Mouse (Mus musculus): ENCODE measurements at regions not wholly inside any gene's neighbourhood (a gene's known extent, or its start where the extent isn't known, plus 50 kb on each side); places are given as distances from the start of the nearest gene placed in this dataset.
A peak's percentile ranks its signal among the peaks of the same experiment; 100 is the strongest.

GRCm38 (mm10) chr7:74974448-74974847, 334.6 kb downstream of the Sv2b start:
- Histone ChIP-seq H3K4me1 (no peaks in the 10 kb centered on the region), H3K27ac (replicated peaks) (no peak overlapping the region), H3K4me2 (replicated peaks) (no peak overlapping the region), H3K9ac (replicated peaks) (no peak overlapping the region), H3K9me3 (no peaks in the 10 kb centered on the region), H3K4me3 (no peak overlapping the region), H3K27me3 (no peaks in the 10 kb centered on the region), H3K36me3 (no peaks in the 10 kb centered on the region)
- no peak for ATAC-seq (ENCODE audit: low FRiP score, low read depth)
- 90% methylated on average over 3 of the region's 3 CpGs for WGBS

- Histone ChIP-seq H3K27ac (replicated peaks) (no peak overlapping the region), H3K4me2 (replicated peaks) (no peak overlapping the region), H3K4me1 (no peaks in the 10 kb centered on the region), H3K4me3 (no peak overlapping the region), H3K27me3 (no peaks in the 10 kb centered on the region), H3K9me3 (no peaks in the 10 kb centered on the region), H3K36me3 (no peaks in the 10 kb centered on the region), H3K9ac (replicated peaks) (no peak overlapping the region)
- ATAC-seq (ENCODE audit: low FRiP score, low read depth): no peak
- WGBS: 77% methylated on average over 5 of the region's 5 CpGs
Measured at GRCm38 (mm10) chr7:74944421-74945098, 364.5 kb downstream of the Sv2b start.

- H3K9ac ChIP-seq (replicated peaks): no peak overlapping the region
- ATAC-seq (ENCODE audit: low FRiP score, low read depth): no peak
- WGBS: 84% methylated on average over 4 of the region's 4 CpGs
- H3K27ac ChIP-seq (replicated peaks): no peak overlapping the region
- H3K36me3 ChIP-seq: no peaks in the 10 kb centered on the region
- H3K4me3 ChIP-seq: no peak overlapping the region
- no peaks in the 10 kb centered on the region for H3K27me3 ChIP-seq
- H3K4me2 ChIP-seq (replicated peaks): no peak overlapping the region
- H3K4me1 ChIP-seq: no peaks in the 10 kb centered on the region
- H3K9me3 ChIP-seq: no peaks in the 10 kb centered on the region
Measured at GRCm38 (mm10) chr7:74942917-74943316, 366.1 kb downstream of the Sv2b start.

GRCm38 (mm10) chr7:74942146-74942545, 366.9 kb downstream of the Sv2b start:
- Histone ChIP-seq H3K4me2 (replicated peaks) (no peak overlapping the region), H3K9ac (replicated peaks) (no peak overlapping the region), H3K27ac (replicated peaks) (no peak overlapping the region), H3K27me3 (no peaks in the 10 kb centered on the region), H3K4me1 (no peaks in the 10 kb centered on the region), H3K4me3 (no peak overlapping the region), H3K36me3 (no peaks in the 10 kb centered on the region), H3K9me3 (no peaks in the 10 kb centered on the region)
- WGBS: 83% methylated on average over 3 of the region's 3 CpGs
- no peak for ATAC-seq (ENCODE audit: low FRiP score, low read depth)

GRCm38 (mm10) chr7:74929142-74929829, 374.7 kb upstream of the Slco3a1 start:
- no peaks in the 10 kb centered on the region for H3K9me3 ChIP-seq
- H3K36me3 ChIP-seq: no peaks in the 10 kb centered on the region
- no peak overlapping the region for H3K4me2 ChIP-seq (replicated peaks)
- H3K4me1 ChIP-seq: peaks cover 12% of the 10 kb centered on the region
- H3K9ac ChIP-seq (replicated peaks): no peak overlapping the region
- no peak for ATAC-seq (ENCODE audit: low FRiP score, low read depth)
- no peaks in the 10 kb centered on the region for H3K27me3 ChIP-seq
- 0 out of 2 replicates have a peak overlapping the region, but pooled peaks have one; percentile 10 for H3K27ac ChIP-seq (replicated peaks)
- 44% methylated on average over 8 of the region's 8 CpGs for WGBS
- no peak overlapping the region for H3K4me3 ChIP-seq

GRCm38 (mm10) chr7:74928226-74928927, 373.8 kb upstream of the Slco3a1 start:
- no peak for ATAC-seq (ENCODE audit: low FRiP score, low read depth)
- WGBS: 74% methylated on average over 6 of the region's 6 CpGs
- H3K4me2 ChIP-seq (replicated peaks): no peak overlapping the region
- H3K9me3 ChIP-seq: no peaks in the 10 kb centered on the region
- H3K4me1 ChIP-seq: peaks cover 12% of the 10 kb centered on the region
- H3K27me3 ChIP-seq: no peaks in the 10 kb centered on the region
- H3K4me3 ChIP-seq: no peak overlapping the region
- H3K36me3 ChIP-seq: no peaks in the 10 kb centered on the region
- H3K9ac ChIP-seq (replicated peaks): no peak overlapping the region
- H3K27ac ChIP-seq (replicated peaks): no peak overlapping the region

- H3K9ac ChIP-seq (replicated peaks): no peak overlapping the region
- no peak overlapping the region for H3K27ac ChIP-seq (replicated peaks)
- H3K4me1 ChIP-seq: peaks cover 12% of the 10 kb centered on the region
- WGBS: 60% methylated on average over 2 of the region's 2 CpGs
- no peaks in the 10 kb centered on the region for H3K27me3 ChIP-seq
- no peaks in the 10 kb centered on the region for H3K36me3 ChIP-seq
- no peaks in the 10 kb centered on the region for H3K9me3 ChIP-seq
- no peak for ATAC-seq (ENCODE audit: low FRiP score, low read depth)
- no peak overlapping the region for H3K4me3 ChIP-seq
- H3K4me2 ChIP-seq (replicated peaks): no peak overlapping the region
Measured at GRCm38 (mm10) chr7:74926729-74927128, 372.1 kb upstream of the Slco3a1 start.

- H3K4me1 ChIP-seq: peaks cover 6% of the 10 kb centered on the region
Measured at GRCm38 (mm10) chr7:74924156-74924555, 369.6 kb upstream of the Slco3a1 start.

GRCm38 (mm10) chr7:74908311-74908962, 353.9 kb upstream of the Slco3a1 start:
- H3K9ac ChIP-seq (replicated peaks): no peak overlapping the region
- H3K27me3 ChIP-seq: no peaks in the 10 kb centered on the region
- no peak overlapping the region for H3K4me2 ChIP-seq (replicated peaks)
- H3K9me3 ChIP-seq: no peaks in the 10 kb centered on the region
- no peaks in the 10 kb centered on the region for H3K4me1 ChIP-seq
- H3K36me3 ChIP-seq: no peaks in the 10 kb centered on the region
- ATAC-seq (ENCODE audit: low FRiP score, low read depth): no peak
- no peak overlapping the region; the same call in 1 of the 2 replicates for H3K27ac ChIP-seq (replicated peaks)
- 68% methylated on average over 3 of the region's 3 CpGs for WGBS
- no peak overlapping the region for H3K4me3 ChIP-seq

More at GRCm38 (mm10) chr7:74924156-74924555, 369.6 kb upstream of the Slco3a1 start:
- H3K36me3 ChIP-seq: no peaks in the 10 kb centered on the region
- no peak overlapping the region for H3K27ac ChIP-seq (replicated peaks)
- H3K4me3 ChIP-seq: no peak overlapping the region
- 100% methylated on average over 1 of the region's 1 CpGs for WGBS
- H3K9ac ChIP-seq (replicated peaks): no peak overlapping the region
- no peaks in the 10 kb centered on the region for H3K27me3 ChIP-seq
- no peaks in the 10 kb centered on the region for H3K9me3 ChIP-seq
- no peak overlapping the region for H3K4me2 ChIP-seq (replicated peaks)
- ATAC-seq (ENCODE audit: low FRiP score, low read depth): no peak

GRCm38 (mm10) chr7:74907391-74907790, 352.8 kb upstream of the Slco3a1 start:
- WGBS: 81% methylated on average over 1 of the region's 1 CpGs

GRCm38 (mm10) chr7:74877466-74877865, 322.9 kb upstream of the Slco3a1 start:
- WGBS: 80% methylated on average over 3 of the region's 3 CpGs
- no peak for ATAC-seq (ENCODE audit: low FRiP score, low read depth)
- no peak overlapping the region for H3K4me2 ChIP-seq (replicated peaks)
- no peak overlapping the region for H3K9ac ChIP-seq (replicated peaks)
- no peak overlapping the region for H3K4me3 ChIP-seq
- no peaks in the 10 kb centered on the region for H3K27me3 ChIP-seq
- no peaks in the 10 kb centered on the region for H3K36me3 ChIP-seq
- H3K27ac ChIP-seq (replicated peaks): no peak overlapping the region
- H3K9me3 ChIP-seq: no peaks in the 10 kb centered on the region
- H3K4me1 ChIP-seq: no peaks in the 10 kb centered on the region

More at GRCm38 (mm10) chr7:74907391-74907790, 352.8 kb upstream of the Slco3a1 start:
- H3K4me1 ChIP-seq: no peaks in the 10 kb centered on the region
- no peaks in the 10 kb centered on the region for H3K27me3 ChIP-seq
- H3K36me3 ChIP-seq: no peaks in the 10 kb centered on the region
- H3K9me3 ChIP-seq: no peaks in the 10 kb centered on the region
- no peak overlapping the region for H3K4me3 ChIP-seq
- ATAC-seq (ENCODE audit: low FRiP score, low read depth): no peak
- H3K4me2 ChIP-seq (replicated peaks): no peak overlapping the region
- H3K27ac ChIP-seq (replicated peaks): no peak overlapping the region
- H3K9ac ChIP-seq (replicated peaks): no peak overlapping the region

- H3K9me3 ChIP-seq: no peaks in the 10 kb centered on the region
- no peak overlapping the region for H3K27ac ChIP-seq (replicated peaks)
- no peak for ATAC-seq (ENCODE audit: low FRiP score, low read depth)
- H3K9ac ChIP-seq (replicated peaks): no peak overlapping the region
- H3K27me3 ChIP-seq: no peaks in the 10 kb centered on the region
- no peaks in the 10 kb centered on the region for H3K36me3 ChIP-seq
- no peaks in the 10 kb centered on the region for H3K4me1 ChIP-seq
- 71% methylated on average over 4 of the region's 4 CpGs for WGBS
- H3K4me3 ChIP-seq: no peak overlapping the region
- H3K4me2 ChIP-seq (replicated peaks): no peak overlapping the region
Measured at GRCm38 (mm10) chr7:74876667-74877066, 322.1 kb upstream of the Slco3a1 start.

Measured in midbrain, embryonic 12.5 days (tissue).